Mouse (Mus musculus): ENCODE data around the gene B230217C12Rik.

B230217C12Rik gene

GRCm38 (mm10) chr11:97840539-97840954, at the start of gene B230217C12Rik:
Gene B230217C12Rik, plus strand, starts transcription at chr11:97840780.
- DNase-seq (ENCODE audit: low spot score in 2 of 2), result peak in 1 of 2 experiments; percentile 59

GRCm38 (mm10) chr11:97793165-97793564, 47.4 kb upstream of the B230217C12Rik start:
- DNase-seq (ENCODE audit: low spot score in 2 of 2), result no peak

- peak; percentile 83 to 92 for DNase-seq (ENCODE audit: low spot score in 2 of 2)
Measured at GRCm38 (mm10) chr11:97796910-97797309, 43.7 kb upstream of the B230217C12Rik start.

GRCm38 (mm10) chr11:97797369-97798082, 43.1 kb upstream of the B230217C12Rik start:
- no peak for DNase-seq (ENCODE audit: low spot score in 2 of 2)

GRCm38 (mm10) chr11:97798083-97798435, 42.5 kb upstream of the B230217C12Rik start:
- no peak for DNase-seq (ENCODE audit: low spot score in 2 of 2)

GRCm38 (mm10) chr11:97798782-97799145, 41.8 kb upstream of the B230217C12Rik start, which contains the start of gene Lasp1:
Gene Lasp1, plus strand, starts transcription at chr11:97799000.
- DNase-seq (ENCODE audit: low spot score in 2 of 2), result peak; percentile 94 to 96

GRCm38 (mm10) chr11:97799146-97799993, 41.2 kb upstream of the B230217C12Rik start:
- peak; percentile 84 to 85 for DNase-seq (ENCODE audit: low spot score in 2 of 2)

- no peak for DNase-seq (ENCODE audit: low spot score in 2 of 2)
Measured at GRCm38 (mm10) chr11:97799994-97800690, 40.4 kb upstream of the B230217C12Rik start.

- DNase-seq (ENCODE audit: low spot score in 2 of 2), result no peak
Measured at GRCm38 (mm10) chr11:97800691-97801408, 39.7 kb upstream of the B230217C12Rik start.

GRCm38 (mm10) chr11:97801409-97802193, 39.0 kb upstream of the B230217C12Rik start:
- peak; percentile 64 to 69 for DNase-seq (ENCODE audit: low spot score in 2 of 2)

- DNase-seq (ENCODE audit: low spot score in 2 of 2), result no peak
Measured at GRCm38 (mm10) chr11:97802194-97802470, 38.4 kb upstream of the B230217C12Rik start.

- no peak for DNase-seq (ENCODE audit: low spot score in 2 of 2)
Measured at GRCm38 (mm10) chr11:97802495-97802894, 38.1 kb upstream of the B230217C12Rik start.

- DNase-seq (ENCODE audit: low spot score in 2 of 2), result no peak
Measured at GRCm38 (mm10) chr11:97803847-97804246, 36.7 kb upstream of the B230217C12Rik start.

- DNase-seq (ENCODE audit: low spot score in 2 of 2), result no peak
Measured at GRCm38 (mm10) chr11:97804841-97805661, 35.5 kb upstream of the B230217C12Rik start.

GRCm38 (mm10) chr11:97805662-97806612, 34.6 kb upstream of the B230217C12Rik start:
- no peak for DNase-seq (ENCODE audit: low spot score in 2 of 2)

- no peak for DNase-seq (ENCODE audit: low spot score in 2 of 2)
Measured at GRCm38 (mm10) chr11:97806613-97806964, 34.0 kb upstream of the B230217C12Rik start.

- DNase-seq (ENCODE audit: low spot score in 2 of 2), result no peak
Measured at GRCm38 (mm10) chr11:97807626-97808025, 33.0 kb upstream of the B230217C12Rik start.

GRCm38 (mm10) chr11:97808093-97808492, 32.5 kb upstream of the B230217C12Rik start:
- no peak for DNase-seq (ENCODE audit: low spot score in 2 of 2)

- no peak for DNase-seq (ENCODE audit: low spot score in 2 of 2)
Measured at GRCm38 (mm10) chr11:97808621-97809234, 31.9 kb upstream of the B230217C12Rik start.

Data from right cerebral cortex, adult 2 months (tissue).